Mouse (Mus musculus): ENCODE data around the gene Plxnc1. TPM values are rescaled to one million over a fixed set of nuclear protein-coding genes. Genes with fewer than 3 reads are reported as not detected.

Plxnc1 gene
- total and polyA plus RNA-seq, 3 experiments, result 27.6 to 34.4 (median 33.0) TPM

DNA sequence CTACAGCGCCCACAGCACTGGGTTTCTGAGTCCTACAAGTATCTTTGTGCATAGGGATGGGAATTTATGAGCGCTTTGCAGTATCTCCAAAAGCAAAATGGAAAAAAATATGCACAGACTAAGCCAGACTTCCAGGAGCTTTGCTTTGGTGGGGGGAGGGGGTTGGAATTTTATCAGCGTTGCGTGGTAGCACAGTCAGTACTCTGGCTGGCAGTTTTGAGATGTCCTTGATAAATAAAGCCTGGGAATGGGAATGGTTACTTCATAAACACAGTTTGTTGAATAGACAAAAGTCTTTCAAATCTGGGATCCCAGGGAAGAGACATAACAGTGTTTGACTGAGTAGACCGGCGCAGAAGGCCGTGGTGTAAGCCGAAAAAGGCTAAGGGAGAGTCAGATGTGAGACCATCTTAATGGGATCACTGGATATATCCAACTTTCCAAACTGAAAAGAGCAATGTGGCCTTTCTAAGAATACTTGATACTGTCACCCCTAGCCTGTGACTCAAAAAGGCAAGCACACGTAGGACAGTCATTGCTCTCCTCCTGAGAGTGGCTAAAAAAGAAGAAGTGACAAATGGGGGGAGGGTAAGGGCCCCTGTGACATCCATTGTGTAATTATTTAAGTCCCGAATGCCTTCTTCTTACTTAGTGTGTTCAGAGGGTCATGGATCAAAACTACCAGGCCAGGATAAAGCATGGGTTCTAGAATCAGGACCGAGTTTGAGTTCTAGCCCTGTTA is 35.5 kb downstream of the Plxnc1 start:
- H3K27me3 ChIP-seq (replicated peaks), result no peaks in the 10 kb centered on the region
- in situ Hi-C loops (cut with MboI; ENCODE audit: low pct_ligation_motif_present, low pct_unique_long_range_greater_than_20kb, low sequenced_read_pairs) (no loop called here), dilution Hi-C loops (cut with MboI; ENCODE audit: extremely low pct_ligation_motif_present, extremely low pct_unique_long_range_greater_than_20kb, low sequenced_read_pairs) (loop anchor here (25.0 kb wide), 1 partner anchor 97 kb away; no protein-coding TSS in a partner anchor)
- TF ChIP-seq E2F4 (IDR thresholded peaks at IDR 0.05; ENCODE audit: insufficient replicate concordance, low read depth, low read length) (no peak), TBP (conservative IDR thresholded peaks at IDR 0.05; ENCODE audit: low read depth, low read length) (peak; percentile 49; the same call in 1 of the 2 replicates), UBTF (IDR thresholded peaks at IDR 0.05; ENCODE audit: low read depth, low read length) (no peak), RCOR1 (conservative IDR thresholded peaks at IDR 0.05; ENCODE audit: low read depth, low read length) (peak; percentile 84), POLR2A (IDR thresholded peaks at IDR 0.05; ENCODE audit: low read depth, low read length) (no peak), ETS1 (conservative IDR thresholded peaks at IDR 0.05; ENCODE audit: low read depth, low read length) (peak; percentile 87), MYC (IDR thresholded peaks at IDR 0.05; ENCODE audit: low read depth, low read length) (peak; percentile 76; the same call in 1 of the 2 replicates), CHD1 (IDR thresholded peaks at IDR 0.05; ENCODE audit: low read depth, low read length) (no peak), JUN (IDR thresholded peaks at IDR 0.05; ENCODE audit: insufficient read depth, low read depth, low read length) (peak; percentile 85), ZKSCAN1 (IDR thresholded peaks at IDR 0.05; ENCODE audit: borderline replicate concordance, low read depth, low read length) (no peak), ZNF384 (IDR thresholded peaks at IDR 0.05; ENCODE audit: low read depth, low read length) (peak; percentile 55; the same call in 1 of the 2 replicates), NELFE (IDR thresholded peaks at IDR 0.05; ENCODE audit: low read depth, low read length) (no peak), POLR2AphosphoS2 (IDR thresholded peaks at IDR 0.05; ENCODE audit: low read depth, low read length) (no peak), NRF1 (IDR thresholded peaks at IDR 0.05; ENCODE audit: low read depth, low read length) (no peak), JUND (conservative IDR thresholded peaks at IDR 0.05; ENCODE audit: low read depth, low read length) (peak; percentile 84), USF2 (conservative IDR thresholded peaks at IDR 0.05; ENCODE audit: low read depth, low read length) (no peak), HCFC1 (IDR thresholded peaks at IDR 0.05; ENCODE audit: low read depth, low read length) (0 out of 2 replicates have a peak, but pooled peaks have one; percentile 36), SMC3 (IDR thresholded peaks at IDR 0.05; ENCODE audit: low read depth, low read length) (no peak; the same call in 1 of the 2 replicates), RAD21 (IDR thresholded peaks at IDR 0.05; ENCODE audit: low read depth, low read length) (peak; percentile 9), GABPA (IDR thresholded peaks at IDR 0.05; ENCODE audit: insufficient replicate concordance, low read depth, low read length) (no peak), PAX5 (IDR thresholded peaks at IDR 0.05; ENCODE audit: low read length) (no peak), ZC3H11A (IDR thresholded peaks at IDR 0.05; ENCODE audit: low read depth, low read length) (no peak), KAT2A (IDR thresholded peaks at IDR 0.05; ENCODE audit: insufficient replicate concordance, low read length) (0 out of 2 replicates have a peak, but pooled peaks have one; percentile 40), BHLHE40 (IDR thresholded peaks at IDR 0.05; ENCODE audit: low read depth, low read length) (peak; percentile 94), CTCF (conservative IDR thresholded peaks at IDR 0.05 in 1 of 2, IDR thresholded peaks at IDR 0.05 in 1 of 2; ENCODE audit: low read depth in 2 of 2, low read length in 2 of 2) (no peak), ELF1 (IDR thresholded peaks at IDR 0.05; ENCODE audit: low read depth, low read length) (no peak), EP300 (IDR thresholded peaks at IDR 0.05; ENCODE audit: low read length) (peak; percentile 92), MAFK (IDR thresholded peaks at IDR 0.05; ENCODE audit: insufficient replicate concordance, low read length) (peak; percentile 68; the same call in 1 of the 2 replicates), MXI1 (IDR thresholded peaks at IDR 0.05; ENCODE audit: low read depth, low read length) (peak; percentile 25; the same call in 1 of the 2 replicates), TCF12 (IDR thresholded peaks at IDR 0.05; ENCODE audit: low read depth, low read length) (peak; percentile 86), MAZ (IDR thresholded peaks at IDR 0.05; ENCODE audit: low read depth, low read length) (no peak), MAX (IDR thresholded peaks at IDR 0.05; ENCODE audit: low read length) (peak; percentile 37; the same call in 1 of the 2 replicates), ZMIZ1 (IDR thresholded peaks at IDR 0.05; ENCODE audit: low read depth, low read length) (no peak; the same call in 1 of the 2 replicates), CHD2 (IDR thresholded peaks at IDR 0.05; ENCODE audit: low read length) (peak; percentile 93), MEF2A (IDR thresholded peaks at IDR 0.05; ENCODE audit: borderline replicate concordance, low read depth, low read length) (peak; percentile 95), SIN3A (IDR thresholded peaks at IDR 0.05; ENCODE audit: low read length) (peak; percentile 42; the same call in 1 of the 2 replicates), IRF4 (IDR thresholded peaks at IDR 0.05; ENCODE audit: low read depth, low read length) (peak; percentile 96)
- peaks cover 29 to 33% of the 10 kb centered on the region in 2 experiments for H3K36me3 ChIP-seq (replicated peaks in 1 of 2; ENCODE audit: control insufficient read depth in 1 of 2, insufficient read depth in 1 of 2, low read length in 1 of 2)
- peaks cover 10% of the 10 kb centered on the region for H3K79me2 ChIP-seq (replicated peaks; ENCODE audit: control insufficient read depth, extremely low read depth, insufficient read depth, poor library complexity, severe bottlenecking)
- DNase-seq (ENCODE audit: extremely low read depth), result peak; percentile 92
- H3K27ac ChIP-seq (ENCODE audit: insufficient read depth, low read depth), result peak overlapping the region; percentile 38
- peak overlapping the region; percentile 62 for H3K9ac ChIP-seq (ENCODE audit: insufficient read depth, low read depth)
- peak overlapping the region in 1 of 3 experiments; percentile 17 for H3K4me3 ChIP-seq (replicated peaks in 1 of 3; ENCODE audit: low read depth in 2 of 3, low read length in 2 of 3, poor library complexity in 1 of 3)
- H3K4me1 ChIP-seq (ENCODE audit: control insufficient read depth in 1 of 2, insufficient read depth in 2 of 2), result peaks cover 12 to 57% of the 10 kb centered on the region in 2 experiments
- no peaks in the 10 kb centered on the region for H3K9me3 ChIP-seq (replicated peaks; ENCODE audit: low read length)
- peak overlapping the region; percentile 81 for H3K4me2 ChIP-seq (ENCODE audit: insufficient read depth, low read depth, poor library complexity, severe bottlenecking)

All from CH12.LX (cell line).